Mouse (Mus musculus) cortical plate, adult 2 months (tissue): Measurements from ENCODE around the gene Actr5.

Source experiments
- CTCF ChIP-seq: fragments of 200-500 bp; IDR thresholded peaks from 2 replicates; pipeline ENCODE4 v1.5.1; 2011; ENCODE audit warnings: mild to moderate bottlenecking, control low read depth, low read length; ENCODE audit not compliant: insufficient read depth; ENCODE audit errors: extremely low read depth
- POLR2A ChIP-seq: fragments of 200-500 bp; IDR thresholded peaks from 2 replicates; pipeline ENCODE4 v1.6.1; 2011; ENCODE audit warnings: mild to moderate bottlenecking, low read length, control low read depth; ENCODE audit not compliant: insufficient read depth; ENCODE audit errors: extremely low read depth

- no peak for TF ChIP-seq CTCF
- no peak for TF ChIP-seq POLR2A
Observed at GRCm38 (mm10) chr2:158600517-158600916, 24.2 kb upstream of the Actr5 start.
